Mouse (Mus musculus) v-Abl transformed pro-B cells (cell line): ENCODE data around the gene Fnbp1l.

Source experiments
- in situ Hi-C, 2 experiments: fragments of 400-800 bp; cut with MboI; formaldehyde crosslinking; loops; one replicate each; pipeline ENCODE4 v1.15.1; 2025; ENCODE audit not compliant: unreplicated experiment in 2 of 2

Fnbp1l gene

DNA sequence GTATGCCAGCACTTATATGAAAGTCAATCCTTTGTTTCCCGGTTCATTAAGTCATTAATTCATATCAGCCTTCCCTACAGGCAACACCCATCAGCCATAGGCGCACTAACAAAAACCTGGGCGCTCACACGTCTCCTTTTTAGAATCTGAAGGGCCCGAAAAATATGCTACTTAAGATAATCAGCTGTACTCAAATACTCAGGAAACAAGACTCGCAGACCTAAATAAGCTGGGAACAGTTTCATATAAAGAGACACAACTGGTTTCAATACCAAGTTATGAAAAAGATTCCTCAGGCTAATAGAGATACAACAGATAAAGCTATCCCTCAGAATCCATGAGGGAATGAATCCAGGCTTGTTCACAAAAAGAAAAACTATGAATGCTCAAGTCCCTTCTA, 7.0 kb downstream of the Fnbp1l start:
- in situ Hi-C loops: loop anchor here in 1 of 2 experiments (10.0 kb wide), 1 partner anchor 418 kb away; no protein-coding TSS in a partner anchor

DNA sequence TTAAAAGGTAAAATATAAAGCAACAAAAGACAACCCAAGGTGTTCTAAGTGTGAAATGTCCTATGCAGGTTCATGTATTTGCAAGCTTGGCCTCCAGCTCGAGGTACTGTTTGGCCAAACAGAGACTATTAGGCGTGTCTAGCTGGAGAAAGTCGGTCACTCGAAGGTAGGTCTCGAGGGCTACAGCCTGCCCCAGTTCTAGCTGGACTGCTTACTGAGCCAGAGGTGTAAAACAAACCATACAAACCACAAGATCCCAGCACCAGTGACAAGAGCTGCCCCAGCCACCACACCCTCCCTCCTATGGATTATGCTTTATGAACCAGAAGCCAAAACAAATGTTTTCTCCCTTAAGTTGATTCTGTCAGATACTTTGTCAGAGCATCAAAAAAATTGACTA, 7.8 kb downstream of the Fnbp1l start:
- in situ Hi-C loops: loop anchor here in 1 of 2 experiments (10.0 kb wide), 1 partner anchor 417 kb away; no protein-coding TSS in a partner anchor

DNA sequence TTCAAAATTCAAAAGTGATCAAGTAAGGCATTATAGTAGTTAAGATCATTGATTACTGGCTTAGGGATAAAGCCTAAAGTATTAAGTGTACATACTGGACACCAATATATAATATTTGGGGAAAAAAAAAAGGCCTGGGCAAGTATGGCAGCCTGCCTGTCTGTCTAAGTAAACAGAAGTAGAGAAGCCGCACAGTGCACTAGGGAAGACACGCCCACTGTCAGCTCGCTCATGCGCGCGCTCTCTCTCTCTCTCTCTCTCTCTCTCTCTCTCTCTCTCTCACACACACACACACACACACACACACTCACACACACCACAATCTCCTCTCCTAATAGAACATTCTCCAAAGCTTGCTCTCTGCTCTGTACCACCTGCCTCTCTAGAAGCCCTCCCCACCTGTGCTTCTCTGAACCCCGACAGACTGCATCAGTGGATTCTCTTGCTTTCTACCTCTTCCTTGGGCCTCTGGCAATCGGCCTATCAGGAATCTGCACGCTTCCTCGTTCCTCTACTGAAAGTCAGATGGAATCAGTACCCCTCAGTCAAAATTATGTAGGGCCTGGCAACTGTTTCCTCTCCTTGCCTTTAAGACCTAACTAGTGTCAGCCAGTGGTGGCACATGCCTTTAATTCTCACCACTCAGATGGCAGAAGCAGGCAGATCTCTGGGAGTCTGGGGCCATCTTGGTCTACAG, 13.3 kb downstream of the Fnbp1l start:
- in situ Hi-C loops: no loop called here

DNA sequence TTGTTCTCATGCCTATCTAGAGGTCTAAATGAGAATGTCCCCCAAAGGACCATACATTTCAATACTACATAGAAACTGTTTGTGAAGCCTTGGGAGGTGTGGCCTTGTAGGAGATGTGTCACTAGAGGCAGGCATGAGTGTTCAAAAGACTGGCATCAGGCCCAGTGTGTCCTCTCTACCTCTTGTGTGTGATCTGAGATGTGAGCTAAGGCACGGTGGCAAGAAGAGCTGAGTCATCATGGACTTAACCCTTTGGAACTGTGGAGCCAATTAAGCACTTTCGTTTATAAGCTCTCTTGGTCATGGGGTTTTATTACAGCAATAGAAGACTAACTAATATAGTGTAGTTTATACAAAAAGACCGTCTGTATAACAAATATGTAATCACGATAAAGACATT, 16.3 kb downstream of the Fnbp1l start:
- in situ Hi-C loops: no loop called here

DNA sequence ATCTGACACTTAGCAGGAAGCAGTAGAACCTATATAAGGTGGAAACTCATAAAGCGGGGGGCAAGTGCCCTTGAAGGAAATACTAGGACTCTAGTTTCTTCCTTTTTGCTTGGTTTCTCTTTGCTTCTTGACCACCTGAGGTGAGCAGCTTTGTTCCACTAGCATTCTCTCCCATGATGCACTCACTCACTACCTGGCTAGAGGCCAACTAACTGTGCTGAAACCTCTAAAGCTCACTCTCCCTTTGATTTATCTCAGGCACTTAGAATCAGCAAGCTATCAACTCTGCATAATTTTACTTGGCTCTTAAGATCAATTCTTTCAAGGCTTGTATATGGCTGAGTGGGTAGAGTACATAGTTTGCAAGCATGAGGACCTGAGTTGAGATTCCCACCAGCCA, 17.1 kb downstream of the Fnbp1l start:
- in situ Hi-C loops: no loop called here

DNA sequence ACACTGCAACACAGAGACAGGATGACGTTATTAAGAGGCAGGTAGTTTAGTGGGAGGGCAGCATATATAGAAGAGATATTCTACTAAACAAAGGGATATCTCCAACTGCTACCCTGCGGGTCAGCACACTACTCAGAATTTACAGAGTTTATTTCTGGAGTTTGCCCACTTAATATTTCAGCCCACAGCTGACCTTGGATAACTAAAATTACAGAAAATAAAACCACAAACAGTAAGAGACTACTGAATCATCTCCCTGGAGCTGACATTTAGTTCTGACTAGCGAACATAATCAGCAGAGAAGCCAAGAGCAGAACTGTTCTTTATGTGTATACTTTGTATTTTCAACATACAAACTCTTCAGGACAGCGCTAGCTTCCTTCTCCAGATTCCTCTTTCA, 20.2 kb downstream of the Fnbp1l start:
- in situ Hi-C loops: no loop called here

DNA sequence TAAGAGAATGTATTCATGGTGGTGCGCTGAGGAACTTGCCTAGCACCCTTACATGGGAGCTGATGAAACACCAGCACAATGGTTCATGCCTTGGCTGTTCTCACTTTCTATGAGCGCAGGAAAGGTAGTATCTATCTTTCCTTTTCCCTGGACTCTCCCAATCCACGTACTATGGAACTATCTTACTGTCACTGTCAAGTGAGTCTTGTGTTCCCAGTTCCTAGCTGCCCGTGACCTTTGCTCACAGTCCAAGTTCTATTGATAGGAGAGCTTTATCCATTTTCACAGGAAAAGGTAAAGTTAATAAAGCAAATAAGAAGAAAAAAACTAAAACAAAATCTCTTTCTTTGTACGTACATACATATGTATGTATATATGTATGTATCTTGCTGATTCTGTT, 28.7 kb downstream of the Fnbp1l start:
- in situ Hi-C loops: no loop called here

DNA sequence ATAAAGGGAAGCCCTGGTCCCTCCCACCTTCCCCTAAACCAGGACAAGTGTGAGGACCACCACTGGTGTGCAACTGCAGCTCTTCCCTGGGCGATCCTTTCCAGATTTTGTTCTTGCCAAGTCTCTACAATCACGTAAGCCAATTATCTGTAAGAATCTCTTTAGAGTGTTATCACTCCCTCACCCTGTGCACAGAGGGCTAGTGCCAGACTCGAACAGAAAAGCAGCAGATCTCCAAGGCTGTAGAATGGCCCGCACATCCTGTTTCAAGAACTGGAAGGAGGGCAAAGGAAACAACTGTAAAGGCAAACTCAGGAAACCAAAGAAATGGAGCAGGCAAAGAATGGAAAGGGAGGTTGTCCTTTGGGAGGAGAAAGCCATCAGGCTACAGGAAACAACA, 29.2 kb downstream of the Fnbp1l start:
- in situ Hi-C loops: no loop called here

DNA sequence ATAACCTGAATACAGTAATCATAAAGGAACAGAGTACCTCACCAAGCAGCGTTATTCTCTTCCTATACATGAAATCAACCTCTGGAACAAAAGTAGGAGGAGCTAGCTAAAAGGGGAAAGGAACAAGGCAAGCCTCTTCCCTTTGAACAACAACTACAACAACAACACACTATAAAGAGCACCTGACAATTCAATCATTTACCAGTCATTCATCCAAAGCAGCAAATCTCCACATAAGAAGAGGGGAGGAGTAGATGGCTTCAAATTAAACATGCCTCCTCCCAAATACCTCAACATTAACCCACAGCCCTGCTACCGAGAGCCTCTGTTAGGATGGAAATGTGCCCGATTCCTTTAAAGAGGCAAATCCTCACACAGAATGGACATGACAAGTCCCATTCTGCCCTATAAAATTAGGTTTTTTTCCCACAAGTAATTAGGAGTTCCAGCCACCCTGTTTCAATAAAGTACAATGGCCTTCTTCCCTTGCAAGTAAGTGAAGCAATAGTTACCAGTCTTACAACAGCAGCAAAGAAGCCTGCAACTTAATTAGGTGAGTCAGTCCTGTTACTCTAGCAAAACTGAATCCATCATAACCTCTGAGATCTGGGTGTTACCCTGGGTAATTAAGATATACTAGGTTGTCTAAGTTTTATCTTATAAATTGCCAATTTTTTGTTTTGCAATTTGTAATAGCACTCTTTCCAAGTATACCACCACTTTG, 32.4 kb downstream of the Fnbp1l start:
- in situ Hi-C loops: no loop called here

DNA sequence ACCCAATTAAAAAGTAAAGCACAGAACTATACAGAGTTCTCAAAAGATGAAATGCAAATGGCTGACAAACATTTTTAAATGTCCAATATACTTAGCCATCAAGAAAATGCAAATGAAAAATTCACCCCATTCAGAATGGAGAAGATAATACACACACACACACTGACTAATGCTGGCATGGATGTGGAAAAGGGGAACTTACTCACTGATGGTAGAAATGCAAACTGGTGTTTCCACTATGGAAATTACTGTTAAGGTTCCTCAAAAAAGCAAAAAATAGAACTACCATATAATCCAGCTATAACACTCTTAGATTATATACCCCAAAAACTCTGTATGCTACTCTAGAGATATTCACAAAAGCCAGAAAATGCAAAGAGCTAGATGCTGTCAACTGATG, 42.2 kb downstream of the Fnbp1l start:
- in situ Hi-C loops: no loop called here

DNA sequence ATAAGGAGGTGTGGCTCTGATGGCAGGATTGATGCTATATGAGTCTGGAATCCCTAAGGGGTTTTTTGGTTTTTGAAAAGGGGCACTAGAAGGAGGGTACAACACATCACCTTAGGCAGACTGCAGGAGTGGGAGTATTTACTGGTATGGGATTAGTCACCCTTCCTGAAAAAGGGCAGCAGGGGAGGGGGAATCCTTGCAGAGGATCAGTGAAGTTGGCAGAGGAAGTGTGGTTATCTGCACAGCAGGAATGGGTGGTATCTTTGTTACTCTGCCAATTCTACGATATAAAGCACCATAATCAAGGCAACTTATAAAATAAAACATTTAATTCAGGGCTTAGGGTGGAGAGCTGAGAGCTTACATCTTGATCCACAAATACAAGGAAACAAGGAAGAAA, 44.6 kb downstream of the Fnbp1l start:
- in situ Hi-C loops: no loop called here

DNA sequence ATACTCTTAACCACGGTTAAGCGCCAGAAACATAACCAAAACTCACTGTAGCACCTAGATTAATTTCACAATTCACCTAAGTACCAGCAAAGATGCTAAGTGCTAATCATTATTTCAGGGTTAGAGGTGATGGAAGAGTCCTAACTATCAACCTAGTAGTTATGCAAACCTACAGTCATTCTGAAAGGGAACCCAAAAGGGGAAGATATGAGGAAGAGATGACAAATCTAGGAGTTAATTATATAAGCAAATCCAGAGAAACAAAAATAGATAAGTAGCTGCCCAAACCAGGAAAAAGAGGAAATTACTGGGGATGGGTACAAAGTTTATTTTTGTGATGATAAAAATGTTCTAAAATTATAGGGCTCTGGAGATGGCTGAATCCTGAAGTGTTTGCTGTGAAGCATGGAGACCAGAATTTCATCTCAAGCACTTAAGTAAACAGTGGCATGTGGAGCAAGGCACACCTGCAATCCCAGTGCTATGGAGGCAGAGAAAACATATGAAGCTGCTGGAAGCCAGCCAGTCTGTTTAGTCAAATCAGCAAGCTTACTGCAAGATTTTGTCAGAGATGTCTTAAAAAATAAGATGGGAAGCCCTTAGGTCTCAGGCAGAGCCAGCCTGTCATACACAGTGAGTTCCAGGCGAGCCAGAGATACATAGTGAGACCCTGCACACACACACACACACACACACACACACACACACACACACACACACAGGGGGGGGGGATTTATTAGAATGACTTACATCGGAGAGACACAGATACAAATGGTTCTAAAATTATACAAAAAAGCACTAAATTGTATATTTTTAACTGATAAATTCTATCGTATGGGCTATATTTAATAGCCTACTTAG, 45.9 kb downstream of the Fnbp1l start:
- in situ Hi-C loops: no loop called here

DNA sequence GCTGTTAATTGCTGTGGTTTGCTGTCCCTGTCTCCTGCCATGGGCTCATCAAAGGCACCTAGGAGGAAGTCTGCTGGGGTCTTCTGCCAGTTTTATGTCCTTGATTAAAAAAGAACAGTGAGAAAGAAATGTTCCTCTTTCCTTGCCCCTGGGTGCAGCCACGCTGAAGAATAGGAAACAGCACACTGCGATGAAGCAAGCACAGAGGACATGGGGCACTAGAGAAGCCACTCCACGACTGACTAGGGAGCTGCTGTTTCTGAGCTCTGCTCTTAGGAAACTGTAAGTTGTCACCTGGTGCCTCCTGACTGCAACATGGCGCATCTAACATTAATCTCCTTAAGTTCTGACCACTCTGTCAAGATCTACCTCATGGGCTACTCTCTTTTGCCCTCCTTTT, 53.0 kb downstream of the Fnbp1l start:
- in situ Hi-C loops: no loop called here

DNA sequence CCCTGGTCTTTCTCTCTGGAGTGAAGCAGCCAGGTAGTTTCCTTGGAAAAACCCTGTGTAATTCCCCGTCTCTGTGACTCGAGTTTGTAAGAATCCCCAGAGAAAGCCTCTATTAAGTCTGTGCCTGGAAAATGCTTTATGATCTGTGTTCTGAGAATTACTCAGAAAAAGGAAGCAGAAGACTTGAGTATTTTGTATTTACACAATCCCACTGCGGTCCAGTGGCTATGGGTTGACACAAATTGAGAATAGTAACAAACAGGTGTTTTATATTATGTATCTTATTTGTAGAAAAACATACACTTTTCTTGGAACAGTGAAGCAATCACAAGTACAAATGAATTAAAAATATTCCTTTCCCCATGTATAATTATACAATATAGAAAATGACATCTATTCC, 53.4 kb downstream of the Fnbp1l start:
- in situ Hi-C loops: no loop called here

DNA sequence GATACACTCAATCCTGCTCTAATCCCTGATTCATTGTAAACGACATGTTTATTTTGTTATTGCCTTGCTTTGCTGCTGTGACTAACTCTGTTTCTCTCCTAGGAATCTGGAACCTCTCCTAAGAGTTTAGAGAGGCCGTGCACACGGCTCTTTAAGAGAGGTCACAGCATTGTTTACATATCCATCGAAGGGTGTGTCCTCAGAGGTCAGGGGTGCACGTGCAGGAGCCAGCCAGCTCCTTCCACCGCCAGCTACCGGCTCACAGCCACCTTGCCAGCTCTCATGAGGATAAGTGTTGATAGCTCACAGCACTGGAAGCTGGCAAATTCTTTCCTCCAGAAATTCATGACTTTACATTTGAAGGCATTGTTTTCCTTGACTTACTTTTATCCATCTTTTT, 54.2 kb downstream of the Fnbp1l start:
- in situ Hi-C loops: no loop called here

DNA sequence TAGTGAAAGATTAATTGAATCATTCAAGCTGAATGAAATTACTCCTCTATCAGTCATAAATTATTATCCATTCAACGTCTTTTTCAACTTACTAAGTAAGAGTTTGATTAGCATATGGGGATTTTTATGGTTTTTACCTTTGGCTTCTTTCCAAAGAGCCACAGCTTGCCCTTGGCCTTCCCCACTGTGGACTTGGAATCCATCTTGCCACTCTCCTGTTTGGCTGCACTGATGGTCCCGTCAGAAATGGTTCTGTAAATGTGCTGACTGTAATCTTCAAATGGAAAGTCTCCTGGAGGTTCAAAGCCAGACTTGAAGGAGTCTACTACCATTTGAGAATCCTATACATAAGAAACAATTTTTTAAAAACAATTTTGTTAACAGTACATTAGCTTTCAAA, 61.7 kb downstream of the Fnbp1l start:
- in situ Hi-C loops: no loop called here

DNA sequence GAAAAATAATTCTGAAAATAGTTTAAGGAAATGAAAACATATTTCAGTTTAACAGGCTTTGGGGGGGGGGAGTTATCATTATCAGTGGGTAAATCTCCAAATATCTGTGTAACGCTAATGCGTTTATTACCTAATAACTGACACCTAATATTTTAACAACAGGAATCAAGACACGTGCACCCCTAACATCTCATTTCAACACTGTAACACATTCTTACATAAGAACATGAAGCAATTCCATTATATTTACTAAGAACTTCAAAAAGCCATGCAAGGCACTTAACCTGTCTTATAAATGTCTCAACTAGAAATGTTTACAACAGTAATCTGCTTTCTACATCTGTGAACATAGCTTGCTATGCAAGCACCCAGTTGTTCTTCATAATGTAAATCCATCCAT, 68.3 kb downstream of the Fnbp1l start:
- in situ Hi-C loops: no loop called here

DNA sequence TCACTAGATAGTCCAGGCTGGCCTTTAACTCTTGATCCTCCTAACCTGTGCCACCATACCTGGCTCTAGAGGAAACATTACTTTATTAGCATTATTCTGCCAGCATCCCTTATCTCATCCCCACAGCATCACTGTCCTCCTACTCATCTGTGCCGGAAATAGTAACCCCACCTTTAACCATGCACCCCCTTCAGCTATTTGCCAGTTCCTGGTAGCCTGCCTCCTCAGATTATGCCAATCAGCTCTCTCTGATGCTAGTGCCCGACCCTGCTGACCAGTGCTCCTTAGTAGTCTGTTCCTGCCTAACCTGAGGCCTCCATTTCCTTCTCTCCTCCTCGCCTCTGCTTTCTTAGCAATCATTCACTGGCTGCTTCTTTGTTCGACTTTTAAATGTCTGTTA, 72.0 kb downstream of the Fnbp1l start:
- in situ Hi-C loops: no loop called here

DNA sequence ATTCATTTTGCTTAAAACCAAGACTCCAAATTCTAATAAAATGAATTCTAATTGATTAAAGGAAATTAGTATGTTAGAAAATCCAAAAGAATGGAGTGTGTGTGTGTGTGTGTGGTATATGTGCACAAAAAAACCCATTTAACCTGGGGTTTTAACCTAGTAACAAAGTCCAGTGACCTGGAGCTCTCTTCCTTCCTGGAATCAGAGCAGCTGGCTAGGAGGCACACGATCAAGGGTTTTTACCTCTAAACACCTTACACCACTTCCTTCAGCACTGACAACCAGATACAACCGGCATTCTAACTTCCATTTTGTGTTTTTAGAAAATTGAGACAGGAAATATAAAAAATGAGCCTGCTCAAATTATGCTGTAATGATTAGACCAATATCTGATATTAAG, 74.2 kb downstream of the Fnbp1l start:
- in situ Hi-C loops: no loop called here

DNA sequence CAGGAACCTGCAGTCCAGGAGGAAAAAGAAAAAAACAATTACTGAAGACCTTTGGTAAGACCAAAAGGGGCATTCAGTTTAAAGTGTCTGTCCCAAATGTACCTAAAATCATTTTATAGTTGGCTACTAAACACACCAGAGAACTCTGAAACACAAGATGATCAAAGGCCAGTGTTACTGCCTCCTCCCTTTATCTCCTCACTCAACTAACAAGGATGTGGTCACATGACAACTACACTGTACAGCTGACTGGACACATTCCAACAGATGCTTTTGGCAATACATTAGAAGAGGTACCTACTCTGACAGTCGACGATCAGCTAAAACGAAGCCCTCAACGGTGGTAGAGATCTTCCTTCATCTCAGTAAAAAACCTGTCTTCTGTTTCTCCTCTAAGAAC, 78.6 kb downstream of the Fnbp1l start:
- in situ Hi-C loops: no loop called here

DNA sequence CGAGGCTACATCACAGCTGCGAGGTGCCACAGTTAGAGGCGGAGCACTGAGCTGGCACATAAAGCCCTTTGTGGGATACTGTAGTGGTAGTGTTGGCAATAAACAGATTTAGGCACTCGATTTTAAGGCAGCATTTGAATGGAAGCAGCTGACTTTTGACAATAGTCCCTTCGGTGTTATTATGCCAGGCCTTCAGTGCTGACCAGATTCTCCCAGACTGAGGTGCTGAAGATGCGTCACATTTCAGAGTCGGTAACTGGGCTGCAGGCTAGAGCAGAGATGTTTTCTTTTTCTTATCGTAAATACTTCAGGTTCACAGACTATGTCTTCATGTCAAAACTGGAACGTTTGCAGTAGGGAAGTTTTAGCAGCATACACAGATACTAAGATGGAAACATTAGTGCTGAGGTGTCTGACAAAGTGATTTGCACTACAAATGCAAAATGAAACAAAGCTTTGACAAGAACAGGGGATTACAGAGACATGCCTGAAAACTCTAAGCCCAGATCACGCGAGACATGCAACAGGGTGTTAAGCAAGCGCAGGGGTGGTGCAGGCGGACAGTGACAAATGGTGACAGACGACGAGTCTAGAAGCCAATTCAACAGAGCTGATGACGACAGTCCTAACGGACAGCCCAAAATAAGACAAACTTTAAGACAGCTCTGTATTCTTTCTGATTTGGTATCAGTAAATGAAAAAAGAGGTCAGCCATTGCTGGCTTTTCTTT, 79.4 kb downstream of the Fnbp1l start:
- in situ Hi-C loops: no loop called here
